Mouse (Mus musculus): ENCODE measurements around the gene BC029722. TPM values are rescaled to one million over a fixed set of nuclear protein-coding genes. Genes with fewer than 3 reads are reported as not detected.
A peak's percentile ranks its signal among the peaks of the same experiment; 100 is the strongest.

Gene BC029722
- total RNA-seq, 2 experiments from 2014 or later = 171 to 240 TPM

- no peak for DNase-seq (ENCODE audit: low spot score in 2 of 2)
Observed at GRCm38 (mm10) chr2:155786905-155787304, 32.3 kb downstream of the BC029722 start.

- no peak for DNase-seq (ENCODE audit: low spot score in 2 of 2)
Observed at GRCm38 (mm10) chr2:155784534-155784933, 34.7 kb downstream of the BC029722 start.

GRCm38 (mm10) chr2:155779506-155779905 is 39.7 kb downstream of the BC029722 start:
- no peak for DNase-seq (ENCODE audit: low spot score in 2 of 2)

- DNase-seq (ENCODE audit: low spot score in 2 of 2) = no peak
Observed at GRCm38 (mm10) chr2:155779066-155779465, 40.2 kb downstream of the BC029722 start.

DNA sequence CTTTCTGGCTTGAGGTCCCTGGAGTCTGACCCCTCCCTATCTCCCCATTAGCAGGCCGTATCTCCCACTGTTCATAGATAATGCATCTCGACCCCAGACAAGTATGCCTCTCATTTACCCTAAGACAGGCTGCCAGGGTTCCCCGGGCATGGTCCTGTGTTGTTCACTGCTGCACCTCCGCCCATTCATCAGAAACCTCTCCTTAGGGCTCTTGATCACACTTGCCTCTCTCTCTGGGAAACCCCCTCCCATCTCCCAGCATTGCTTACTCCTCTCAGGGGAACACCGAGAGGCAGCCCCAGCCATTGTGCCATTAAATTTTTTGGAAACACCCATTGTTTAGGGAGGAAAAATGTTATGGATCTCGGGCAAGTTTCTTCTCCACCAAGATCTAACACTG is 41.2 kb downstream of the BC029722 start:
- no peak for DNase-seq (ENCODE audit: low spot score in 2 of 2)

GRCm38 (mm10) chr2:155777688-155777985 is 41.6 kb downstream of the BC029722 start:
- no peak for DNase-seq (ENCODE audit: low spot score in 2 of 2)

GRCm38 (mm10) chr2:155776824-155777687 is 42.2 kb downstream of the BC029722 start:
- no peak for DNase-seq (ENCODE audit: low spot score in 2 of 2)

DNA sequence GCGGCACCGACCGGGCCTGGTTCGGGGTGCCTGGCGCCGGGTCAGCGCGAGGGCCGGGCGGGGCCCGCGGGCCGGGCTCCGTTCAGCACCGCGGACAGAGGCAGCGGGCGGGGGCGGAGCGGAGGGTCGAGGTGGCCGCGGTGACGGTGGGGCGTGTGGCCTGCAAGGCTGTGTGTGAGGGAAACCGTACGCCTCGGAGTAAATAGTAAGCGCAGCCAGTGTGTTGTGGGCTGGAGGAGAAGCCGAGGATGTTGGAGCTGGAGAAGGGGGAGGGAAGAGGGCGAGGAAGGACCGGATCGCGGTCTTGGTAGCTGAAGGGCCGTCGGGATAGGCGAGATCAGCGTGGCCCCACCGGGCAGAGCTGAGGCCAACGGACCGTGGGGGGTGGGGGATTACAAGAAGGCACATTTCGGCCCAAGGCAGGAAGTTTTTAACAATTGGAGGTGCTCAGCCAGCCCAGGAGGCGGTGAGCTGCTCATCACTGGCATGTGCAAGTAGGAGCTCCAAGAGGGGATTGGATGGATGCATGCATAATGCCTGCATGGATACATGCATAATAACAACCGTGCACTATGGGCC is 43.5 kb downstream of the BC029722 start:
- peak; percentile 77 to 79 for DNase-seq (ENCODE audit: low spot score in 2 of 2)

DNA sequence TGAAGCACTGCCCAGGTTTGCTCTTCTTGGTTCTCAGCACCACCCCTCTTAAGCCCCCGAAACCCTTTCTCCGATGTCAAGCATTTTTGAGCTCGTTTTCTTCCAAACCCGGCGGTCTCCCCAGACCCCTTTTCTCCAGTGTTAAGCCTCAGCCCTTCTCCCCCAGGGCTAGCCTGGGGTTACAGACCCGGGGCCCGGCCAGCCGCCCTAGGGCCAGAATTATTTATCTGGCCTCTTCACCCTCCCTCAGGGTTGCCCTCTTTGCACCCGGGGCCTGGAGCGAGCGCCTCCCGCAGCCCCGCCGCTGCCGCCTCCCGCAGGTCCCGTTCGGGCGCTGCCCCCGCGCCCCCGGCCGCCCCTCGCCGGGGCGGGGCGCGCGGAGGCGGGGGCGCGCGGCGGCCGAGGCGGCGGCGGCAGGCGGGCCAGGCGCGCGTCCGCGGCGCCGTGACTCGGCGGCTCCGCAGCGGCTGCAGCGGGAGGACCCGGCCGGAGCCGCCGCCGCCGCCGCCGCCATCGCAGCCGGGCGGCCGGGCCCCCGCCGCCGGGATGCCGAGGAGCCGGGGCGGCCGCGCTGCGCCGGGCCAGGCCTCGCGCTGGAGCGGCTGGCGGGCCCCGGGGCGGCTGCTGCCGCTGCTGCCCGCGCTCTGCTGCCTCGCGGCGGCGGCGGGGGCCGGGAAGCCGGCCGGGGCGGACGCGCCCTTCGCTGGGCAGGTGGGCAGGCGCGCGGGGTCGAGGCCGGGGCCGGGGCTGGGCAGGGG is 44.1 kb downstream of the BC029722 start, which contains the start of gene Mmp24:
Gene Mmp24 (plus strand): TSS at position 416 of the 758 bp plus-strand sequence.
- no peak for DNase-seq (ENCODE audit: low spot score in 2 of 2)

GRCm38 (mm10) chr2:155774261-155774926 is 44.8 kb downstream of the BC029722 start:
- DNase-seq (ENCODE audit: low spot score in 2 of 2) = no peak

- DNase-seq (ENCODE audit: low spot score in 2 of 2) = no peak
Observed at GRCm38 (mm10) chr2:155773664-155774063, 45.6 kb downstream of the BC029722 start.

Other genes with a start within 250 kb of the BC029722 start
- gene Gss, start 226.6 kb downstream of the BC029722 start, total RNA-seq (2021) = 10 to 100 TPM; 41.4 to 67.5 TPM
- gene Myh7b, start 208.2 kb downstream of the BC029722 start, total RNA-seq (2021) = under 1 TPM; 0.17 to 0.45 TPM
- 100 to 1,000 TPM; 123 to 144 TPM for gene Trpc4ap, start 127.0 kb downstream of the BC029722 start, total RNA-seq (2021)
- gene Edem2, start 90.0 kb downstream of the BC029722 start, total RNA-seq (2021) = 10 to 100 TPM; 36.9 to 46.2 TPM
- gene Gm17581, start 83.6 kb downstream of the BC029722 start, total RNA-seq (2021) = not detected
- gene Procr, start 68.3 kb downstream of the BC029722 start, total RNA-seq (2021) = 100 to 1,000 TPM in 1 of 2 experiments, 10 to 100 TPM in 1; 44.9 to 104 TPM
- gene Mmp24, start 44.1 kb downstream of the BC029722 start, total RNA-seq (2021) = 1 to 10 TPM; 1.2 to 2.3 TPM
- 100 to 1,000 TPM; 131 to 138 TPM for gene Eif6, start 7.5 kb upstream of the BC029722 start, total RNA-seq (2021)
- not detected for gene Fam83c, start 15.4 kb upstream of the BC029722 start, total RNA-seq (2021)
- gene Uqcc1, start 110.9 kb upstream of the BC029722 start, total RNA-seq (2021) = 100 to 1,000 TPM; 122 to 139 TPM
- gene Gm15557, start 121.3 kb upstream of the BC029722 start, total RNA-seq (2021) = not detected
- under 1 TPM in 1 of 2 experiments, not detected in 1; 0.38 TPM for gene Gdf5, start 125.9 kb upstream of the BC029722 start, total RNA-seq (2021)
- gene Cep250, start 137.0 kb upstream of the BC029722 start, total RNA-seq (2021) = 10 to 100 TPM in 1 of 2 experiments, 1 to 10 TPM in 1; 9.9 to 10.7 TPM
- 1 to 10 TPM; 1.2 to 2.0 TPM for gene 6430550D23Rik, start 188.6 kb upstream of the BC029722 start, total RNA-seq (2021)
- gene Ergic3, start 188.6 kb upstream of the BC029722 start, total RNA-seq (2021) = 100 to 1,000 TPM; 215 to 227 TPM
- not detected for gene Fer1l4, start 233.5 kb upstream of the BC029722 start, total RNA-seq (2021)
- gene Spag4, start 245.7 kb upstream of the BC029722 start, total RNA-seq (2021) = 1 to 10 TPM; 4.2 to 9.3 TPM